Mouse (Mus musculus) brain, embryonic 14.5 days (tissue): ENCODE measurements around the gene Ikbke.
A peak's percentile ranks its signal among the peaks of the same experiment; 100 is the strongest.

Experiments used
- CTCF ChIP-seq: fragments of 200-500 bp; IDR thresholded peaks from 2 replicates; pipeline ENCODE4 v1.5.1; 2012; ENCODE audit warnings: inconsistent platforms, mild to moderate bottlenecking, moderate library complexity, borderline replicate concordance; ENCODE audit not compliant: insufficient read depth, insufficient read length; ENCODE audit errors: extremely low read depth
- POLR2A ChIP-seq: fragments of 200-500 bp; IDR thresholded peaks from 2 replicates; pipeline ENCODE4 v1.6.1; 2012; ENCODE audit warnings: mild to moderate bottlenecking, inconsistent platforms, borderline replicate concordance; ENCODE audit not compliant: poor library complexity, insufficient read depth, insufficient read length, severe bottlenecking; ENCODE audit errors: extremely low read depth

- no peak for TF ChIP-seq POLR2A
- TF ChIP-seq CTCF: peak; percentile 91
Observed at GRCm38 (mm10) chr1:131269797-131270578, 9.4 kb downstream of the Ikbke start.
